In the genomic region with DNA sequence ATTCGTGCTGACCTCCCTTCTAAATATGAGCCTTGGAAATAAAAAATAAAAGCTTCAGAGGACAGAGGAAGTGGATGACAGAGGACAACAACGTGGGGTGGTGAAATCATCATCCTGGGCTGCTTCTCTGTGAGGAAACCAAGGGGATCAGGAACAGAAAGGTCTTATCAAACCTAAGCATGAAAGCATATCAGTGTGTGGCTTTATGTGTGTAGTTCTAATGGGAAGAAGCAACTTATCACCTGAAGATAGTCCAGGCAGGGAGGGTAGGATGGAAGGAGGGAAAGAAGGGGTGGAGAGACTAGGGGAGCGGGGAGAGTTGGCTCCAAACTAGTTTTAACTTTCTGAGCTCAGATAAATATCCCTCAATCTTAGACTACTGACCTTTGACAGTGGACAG, we compare ENCODE assay signal across 25 mouse cellular contexts.
"Had no signal": no experiment of that assay in that cellular context is flagged by ENCODE, and none has a peak within 500 bp of the region (broad histone marks: within the 10 kb centered on the region; RNA-seq: fewer than 3 reads in every experiment).

No protein-coding gene starts in this region.

- H3K27me3 ChIP-seq: embryonic facial prominence, embryonic 12.5 days; embryonic facial prominence, embryonic 15.5 days; forebrain, embryonic 12.5 days; forebrain, embryonic 13.5 days; forebrain, embryonic 15.5 days had no signal

- H3K36me3 ChIP-seq: embryonic facial prominence, embryonic 10.5 days; embryonic facial prominence, embryonic 12.5 days; embryonic facial prominence, embryonic 13.5 days; embryonic facial prominence, embryonic 15.5 days; forebrain, embryonic 10.5 days; forebrain, embryonic 12.5 days; forebrain, embryonic 15.5 days had no signal

- H3K4me3 ChIP-seq: embryonic facial prominence, embryonic 10.5 days; embryonic facial prominence, embryonic 12.5 days; embryonic facial prominence, embryonic 13.5 days; embryonic facial prominence, embryonic 15.5 days; erythroblast, embryonic 14.5 days; forebrain, embryonic 10.5 days; forebrain, embryonic 12.5 days; forebrain, embryonic 13.5 days; forebrain, embryonic 15.5 days; gastrocnemius, adult 2 months; heart, adult 2 months had no signal

- H3K27ac ChIP-seq: embryonic facial prominence, embryonic 10.5 days; embryonic facial prominence, embryonic 12.5 days; embryonic facial prominence, embryonic 13.5 days; embryonic facial prominence, embryonic 15.5 days; forebrain, embryonic 10.5 days; forebrain, embryonic 12.5 days; forebrain, embryonic 13.5 days; forebrain, embryonic 15.5 days; gastrocnemius, adult 2 months; heart, adult 2 months had no signal

- H3K9ac ChIP-seq: embryonic facial prominence, embryonic 12.5 days; embryonic facial prominence, embryonic 13.5 days; embryonic facial prominence, embryonic 15.5 days; forebrain, embryonic 12.5 days; forebrain, embryonic 13.5 days; forebrain, embryonic 15.5 days; forebrain, postnatal 0 days had no signal

- H3K4me1 ChIP-seq: embryonic facial prominence, embryonic 10.5 days; embryonic facial prominence, embryonic 12.5 days; embryonic facial prominence, embryonic 13.5 days; embryonic facial prominence, embryonic 15.5 days; forebrain, embryonic 10.5 days; forebrain, embryonic 12.5 days; forebrain, embryonic 13.5 days; forebrain, embryonic 15.5 days had no signal

- H3K9me3 ChIP-seq: embryonic facial prominence, embryonic 10.5 days; embryonic facial prominence, embryonic 12.5 days; embryonic facial prominence, embryonic 13.5 days; embryonic facial prominence, embryonic 15.5 days; forebrain, embryonic 10.5 days; forebrain, embryonic 12.5 days; forebrain, embryonic 13.5 days; forebrain, embryonic 15.5 days had no signal

- DNase-seq: cerebellum, adult 9-10 months; cerebellum, adult 9-11 months; cerebellum, postnatal 10 days; cerebellum, postnatal 14 days; cerebellum, postnatal 25 days; cerebellum, postnatal 36 days; embryo, embryonic 11 days; forebrain, postnatal 0 days; gastrocnemius, adult 2 months; gastrocnemius, postnatal 10 days; gastrocnemius, postnatal 14 days; gastrocnemius, postnatal 25 days; gastrocnemius, postnatal 36 days; heart, adult 11 months; heart, adult 18-20 months; heart, adult 2 months had no signal
